ENCODE assay signal across 24 mouse cellular contexts in the genomic region with DNA sequence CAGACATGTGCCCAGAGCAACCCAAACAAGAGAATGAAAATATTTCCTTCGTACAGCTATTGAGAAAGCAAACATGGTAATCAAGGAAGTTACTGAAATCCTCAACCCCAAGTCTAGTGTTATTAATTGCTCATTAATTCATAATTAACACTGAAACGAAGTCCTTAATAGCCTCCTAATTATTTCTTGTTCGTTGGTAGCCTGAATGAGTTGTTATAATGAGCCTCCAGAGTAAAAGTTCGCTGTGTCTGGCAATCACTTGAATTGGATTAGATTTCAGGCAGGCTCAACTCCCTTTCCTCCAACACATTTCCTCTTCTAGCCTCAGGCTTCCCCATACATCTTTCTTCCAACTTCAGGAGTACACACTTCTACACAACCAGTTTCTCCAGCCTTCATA. TPM values are rescaled to one million over a fixed set of nuclear protein-coding genes. Genes with fewer than 3 reads are reported as not detected.
"Had no signal": no experiment of that assay in that cellular context is flagged by ENCODE, and none has a peak within 500 bp of the region (broad histone marks: within the 10 kb centered on the region; RNA-seq: fewer than 3 reads in every experiment).

No protein-coding gene starts in this region.

- H3K9me3 ChIP-seq: midbrain, embryonic 10.5 days; midbrain, embryonic 13.5 days; neural tube, embryonic 13.5 days; neural tube, embryonic 15.5 days; stomach, embryonic 15.5 days had no signal

- H3K27me3 ChIP-seq: neural tube, embryonic 13.5 days; neural tube, embryonic 15.5 days; stomach, embryonic 15.5 days had no signal

- H3K4me1 ChIP-seq: neural tube, embryonic 13.5 days; stomach, embryonic 15.5 days had no signal

- DNase-seq: lung, adult 18-20 months; lung, embryonic 14.5 days; lung, postnatal 10 days; lung, postnatal 4 days; right cerebral cortex, postnatal 14 days; thymus, adult 2 months; thymus, postnatal 25 days; thymus, postnatal 4 days had no signal

- H3K4me3 ChIP-seq: midbrain, embryonic 10.5 days; midbrain, embryonic 13.5 days; myocyte; neural tube, embryonic 13.5 days; neural tube, embryonic 15.5 days; stomach, embryonic 15.5 days had no signal

- H3K9ac ChIP-seq: liver, embryonic 14.5 days; lung, embryonic 14.5 days; midbrain, embryonic 13.5 days; neural tube, embryonic 13.5 days; neural tube, embryonic 15.5 days; stomach, embryonic 15.5 days had no signal

- ATAC-seq: midbrain, embryonic 13.5 days; midbrain, embryonic 16.5 days had no signal

- H3K4me2 ChIP-seq: lung, embryonic 14.5 days; midbrain, embryonic 13.5 days; neural tube, embryonic 13.5 days; neural tube, embryonic 15.5 days; stomach, embryonic 15.5 days had no signal

- H3K27ac ChIP-seq: liver, embryonic 14.5 days; midbrain, embryonic 10.5 days; midbrain, embryonic 13.5 days; neural tube, embryonic 13.5 days; neural tube, embryonic 15.5 days; stomach, embryonic 15.5 days; stomach, postnatal 0 days had no signal

- H3K36me3 ChIP-seq: midbrain, embryonic 10.5 days; midbrain, embryonic 13.5 days; neural tube, embryonic 13.5 days; neural tube, embryonic 15.5 days; stomach, embryonic 15.5 days had no signal

RNA-seq across cellular contexts. Expression of a gene that starts 27.6 kb away (rescaled TPM):
- total RNA-seq: megakaryocyte, adult 5-6 weeks; megakaryocyte-erythroid progenitor cell, adult 5-6 weeks had no signal
- polyA plus RNA-seq: liver, embryonic 14.5 days; liver, embryonic 16.5 days; lung, embryonic 14.5 days; lung, embryonic 16.5 days; myocyte; neural tube, embryonic 11.5 days; neural tube, embryonic 13.5 days; neural tube, embryonic 15.5 days; spleen, adult 2 months; stomach, embryonic 15.5 days; stomach, postnatal 0 days; thymus, adult 2 months; urinary bladder, adult 2 months had no signal
